15 mouse cellular contexts compared by ENCODE assay signal in the genomic region with DNA sequence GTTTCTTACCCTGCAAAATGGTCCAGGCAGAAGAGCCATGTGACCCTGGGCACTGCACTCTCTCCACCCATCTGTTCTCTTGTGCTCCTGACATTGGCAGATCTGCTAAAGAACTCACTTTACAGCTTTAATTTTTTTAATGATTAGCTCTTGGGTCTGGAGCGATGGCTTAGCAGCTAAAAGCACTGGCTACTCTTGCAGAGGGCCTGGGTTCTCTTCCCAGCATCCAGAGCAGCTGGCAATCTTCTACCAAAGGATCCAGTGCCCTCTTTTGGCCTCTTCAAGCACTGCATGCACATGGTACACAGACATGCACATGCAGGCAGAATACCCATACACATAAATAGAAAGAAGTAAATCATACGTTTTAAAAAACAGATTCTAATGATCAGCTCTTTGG. TPM values are rescaled to one million over a fixed set of nuclear protein-coding genes. Genes with fewer than 3 reads are reported as not detected.
DNase-seq lines count a peak whose midpoint lies in the region; ATAC-seq and TF ChIP-seq lines count a peak whose summit lies in the region.
"Had no signal": no experiment of that assay in that cellular context is flagged by ENCODE, and none has a peak within 500 bp of the region (broad histone marks: within the 10 kb centered on the region; RNA-seq: fewer than 3 reads in every experiment).

No protein-coding gene starts in this region.

- H3K9me3 ChIP-seq in liver, embryonic 14.5 days (ENCODE audit: control insufficient read depth, low read length) = no peaks in the 10 kb centered on the region
- H3K9me3 ChIP-seq in liver, embryonic 11.5 days (ENCODE audit: control insufficient read depth, low read length) = no peaks in the 10 kb centered on the region
- no peaks in the 10 kb centered on the region for H3K9me3 ChIP-seq in MEL (replicated peaks; ENCODE audit: insufficient read depth, low read length)
- H3K9me3 ChIP-seq: embryonic facial prominence, embryonic 13.5 days; heart, embryonic 10.5 days; limb, embryonic 12.5 days; megakaryocyte, embryonic 14.5 days; neural tube, embryonic 12.5 days had no signal

- ATAC-seq in liver, embryonic 14.5 days (ENCODE audit: insufficient read depth) = no peak
- no peak for ATAC-seq in liver, embryonic 11.5 days (replicated peaks; ENCODE audit: low FRiP score)
- ATAC-seq: activated CD4-positive, CD25-positive, alpha-beta regulatory T cell, adult 4 months had no signal

- WGBS in liver, embryonic 14.5 days (ENCODE audit: insufficient replicate concordance) = 65% methylated on average over 2 of the region's 2 CpGs
- WGBS in liver, embryonic 11.5 days = 95% methylated on average over 2 of the region's 2 CpGs

- no peak; the same call in none of the 2 replicates for TF ChIP-seq RAD21 in MEL (IDR thresholded peaks at IDR 0.05; ENCODE audit: low read depth, low read length)

- intact Hi-C loops in left cerebral cortex, postnatal 25 days (cut with DNase I) = no loop called here

- H3K79me2 ChIP-seq in MEL (ENCODE audit: control insufficient read depth, insufficient read depth, low read length, poor library complexity) = no peaks in the 10 kb centered on the region

- peak; percentile 17 to 54 for DNase-seq in cerebellum, postnatal 14 days
- DNase-seq in cerebellum, adult 8-10 months = no peak
- DNase-seq in liver, embryonic 14.5 days (ENCODE audit: low read depth in 3 of 3, low spot score in 3 of 3) = no peak
- DNase-seq in liver, embryonic 11.5 days (ENCODE audit: low spot score) = no peak
- peak; percentile 42 for DNase-seq in MEL (ENCODE audit: low read depth, low spot score)
- DNase-seq in kidney, postnatal 36 days = peak; percentile 79
- no peak for DNase-seq in left cerebral cortex, postnatal 25 days (ENCODE audit: low spot score in 2 of 2)
- DNase-seq in left cerebral cortex, adult 18-20 months (ENCODE audit: low spot score in 2 of 2) = no peak
- DNase-seq: spleen, adult 18-20 months had no signal

- no peak overlapping the region for H3K27ac ChIP-seq in liver, embryonic 14.5 days
- no peak overlapping the region for H3K27ac ChIP-seq in liver, embryonic 11.5 days (ENCODE audit: low read depth, low read length)
- no peak overlapping the region for H3K27ac ChIP-seq in MEL (ENCODE audit: control insufficient read depth, low read depth, low read length)
- H3K27ac ChIP-seq: embryonic facial prominence, embryonic 13.5 days; heart, embryonic 10.5 days; limb, embryonic 12.5 days; neural tube, embryonic 12.5 days had no signal

- no peak for TF ChIP-seq EP300 in liver, embryonic 14.5 days (IDR thresholded peaks at IDR 0.05; ENCODE audit: low read depth)
- no peak for TF ChIP-seq EP300 in MEL (IDR thresholded peaks at IDR 0.05; ENCODE audit: low read depth in 1 of 2, low read length in 2 of 2)

- no peak overlapping the region for H3K4me3 ChIP-seq in liver, embryonic 14.5 days (ENCODE audit: insufficient read depth in 1 of 2, low read depth in 2 of 2, low read length in 2 of 2)
- H3K4me3 ChIP-seq in liver, embryonic 11.5 days (ENCODE audit: low read depth, low read length) = no peak overlapping the region
- no peak overlapping the region for H3K4me3 ChIP-seq in MEL (ENCODE audit: control insufficient read depth in 1 of 2, insufficient read depth in 1 of 2, low read depth in 2 of 2, low read length in 2 of 2)
- H3K4me3 ChIP-seq: embryonic facial prominence, embryonic 13.5 days; heart, embryonic 10.5 days; limb, embryonic 12.5 days; neural tube, embryonic 12.5 days had no signal

- TF ChIP-seq POLR2A in MEL (IDR thresholded peaks at IDR 0.05; ENCODE audit: control insufficient read depth in 1 of 2, insufficient read depth in 1 of 2, low read depth in 1 of 2, low read length in 2 of 2, poor library complexity in 1 of 2) = no peak

- TF ChIP-seq CTCF in liver, embryonic 14.5 days (IDR thresholded peaks at IDR 0.05; ENCODE audit: low read depth) = peak; percentile 43
- TF ChIP-seq CTCF in MEL (IDR thresholded peaks at IDR 0.05 in 2 of 3, conservative IDR thresholded peaks at IDR 0.05 in 1 of 3; ENCODE audit: control insufficient read depth in 1 of 3, insufficient read depth in 1 of 3, low read depth in 2 of 3, low read length in 3 of 3, poor library complexity in 1 of 3, severe bottlenecking in 1 of 3) = peak; percentile 39 to 42 (median 40)

- H3K4me1 ChIP-seq in liver, embryonic 14.5 days (replicated peaks; ENCODE audit: control insufficient read depth in 2 of 2, insufficient read depth in 2 of 2, low read length in 1 of 2) = no peaks in the 10 kb centered on the region
- H3K4me1 ChIP-seq in liver, embryonic 11.5 days (replicated peaks; ENCODE audit: control insufficient read depth, insufficient read depth, low read length) = no peaks in the 10 kb centered on the region
- no peaks in the 10 kb centered on the region for H3K4me1 ChIP-seq in MEL (ENCODE audit: control insufficient read depth in 1 of 2, insufficient read depth in 2 of 2, low read length in 2 of 2)
- H3K4me1 ChIP-seq: embryonic facial prominence, embryonic 13.5 days had no signal

- no peak overlapping the region for H3K4me2 ChIP-seq in liver, embryonic 14.5 days (ENCODE audit: low read depth)
- no peak overlapping the region for H3K4me2 ChIP-seq in liver, embryonic 11.5 days
- H3K4me2 ChIP-seq: embryonic facial prominence, embryonic 13.5 days; limb, embryonic 12.5 days; neural tube, embryonic 12.5 days had no signal

- H3K27me3 ChIP-seq in liver, embryonic 14.5 days (ENCODE audit: control insufficient read depth, insufficient read depth, low read length) = no peaks in the 10 kb centered on the region
- no peaks in the 10 kb centered on the region for H3K27me3 ChIP-seq in liver, embryonic 11.5 days (replicated peaks; ENCODE audit: control insufficient read depth, insufficient read depth, low read length)
- no peaks in the 10 kb centered on the region for H3K27me3 ChIP-seq in MEL (ENCODE audit: control insufficient read depth in 1 of 2, insufficient read depth in 2 of 2, low read length in 2 of 2)
- H3K27me3 ChIP-seq: embryonic facial prominence, embryonic 13.5 days; limb, embryonic 12.5 days; megakaryocyte, embryonic 14.5 days; neural tube, embryonic 12.5 days had no signal

- no peaks in the 10 kb centered on the region; the same call in 1 of the 2 replicates for H3K36me3 ChIP-seq in liver, embryonic 14.5 days (replicated peaks; ENCODE audit: control insufficient read depth, insufficient read depth, low read depth)
- peaks cover 22% of the 10 kb centered on the region for H3K36me3 ChIP-seq in liver, embryonic 11.5 days (ENCODE audit: control insufficient read depth, insufficient read depth, low read length)
- H3K36me3 ChIP-seq in MEL (ENCODE audit: control insufficient read depth in 1 of 2, insufficient read depth in 2 of 2, low read length in 2 of 2) = peaks cover 0 to 2% of the 10 kb centered on the region in 2 experiments; a peak in 1 of 4 replicates

- no peak overlapping the region for H3K9ac ChIP-seq in liver, embryonic 14.5 days (replicated peaks)
- H3K9ac ChIP-seq in liver, embryonic 11.5 days (ENCODE audit: low read depth, low read length) = no peak overlapping the region
- no peak overlapping the region for H3K9ac ChIP-seq in MEL (ENCODE audit: control insufficient read depth, low read depth, low read length, poor library complexity, severe bottlenecking)
- H3K9ac ChIP-seq: embryonic facial prominence, embryonic 13.5 days; limb, embryonic 12.5 days; neural tube, embryonic 12.5 days had no signal

TF ChIP-seq in MEL, 35 proteins besides CTCF, POLR2A, EP300 and RAD21:
- TF ChIP-seq SMC3 (IDR thresholded peaks at IDR 0.05; ENCODE audit: low read depth, low read length) (peak; percentile 23; the same call in 1 of the 2 replicates), MEF2A (IDR thresholded peaks at IDR 0.05; ENCODE audit: extremely low read depth, insufficient replicate concordance, low read depth, low read length, poor library complexity, severe bottlenecking) (no peak)

RNA-seq across cellular contexts. Expression of a gene that starts 15.1 kb away (rescaled TPM):
- polyA plus RNA-seq in liver, embryonic 14.5 days (2012; rRNA removed) = 0.21 and 0.33 TPM in 2 replicates
- 0.23 and 0.29 TPM in 2 replicates for polyA plus RNA-seq in liver, embryonic 14.5 days (2014; fragmentation: Nextera tagmentation; extraction: Ambion mirVana)
- polyA plus RNA-seq in liver, embryonic 11.5 days (2014; fragmentation: Nextera tagmentation; extraction: Ambion mirVana) = 0.92 and 0.96 TPM in 2 replicates
- total RNA-seq in MEL (2012; rRNA removed) = not detected in 2 replicates
- not detected for polyA plus RNA-seq in MEL (2012; ENCODE audit: insufficient read depth in 1 of 2, insufficient read length in 2 of 2, low read depth in 1 of 2, low replicate concordance in 2 of 2, missing spikeins in 1 of 2)
- under 1 TPM; 0.64 to 0.96 TPM for total RNA-seq in left cerebral cortex, postnatal 25 days (2021)
- total RNA-seq in left cerebral cortex, adult 18-20 months (2021) = under 1 TPM; 0.61 to 0.77 TPM

RNA-seq across cellular contexts. Expression of a gene that starts 42.9 kb away (rescaled TPM):
- 18.2 and 20.1 TPM in 2 replicates for polyA plus RNA-seq in liver, embryonic 14.5 days (2012; rRNA removed)
- 36.0 and 36.1 TPM in 2 replicates for polyA plus RNA-seq in liver, embryonic 14.5 days (2014; fragmentation: Nextera tagmentation; extraction: Ambion mirVana)
- 92.4 and 98.2 TPM in 2 replicates for polyA plus RNA-seq in liver, embryonic 11.5 days (2014; fragmentation: Nextera tagmentation; extraction: Ambion mirVana)
- total RNA-seq in MEL (2012; rRNA removed) = 57.3 and 71.5 TPM in 2 replicates
- 100 to 1,000 TPM in 1 of 2 experiments, 10 to 100 TPM in 1; 90.5 to 109 TPM for polyA plus RNA-seq in MEL (2012; ENCODE audit: insufficient read depth in 1 of 2, insufficient read length in 2 of 2, low read depth in 1 of 2, low replicate concordance in 2 of 2, missing spikeins in 1 of 2)
- 10 to 100 TPM; 44.3 to 47.1 TPM for total RNA-seq in left cerebral cortex, postnatal 25 days (2021)
- 10 to 100 TPM; 47.1 to 47.2 TPM for total RNA-seq in left cerebral cortex, adult 18-20 months (2021)

Comparison
In these comparisons a context has a peak if more than half of its experiments do, and no peak if none do; other contexts are left out.
1. DNase-seq: peak in cerebellum, postnatal 14 days (2 of 2), MEL (single experiment) and kidney, postnatal 36 days (2 of 2); none in cerebellum, adult 8-10 months (single experiment), liver, embryonic 14.5 days (0 of 3), liver, embryonic 11.5 days (single experiment), left cerebral cortex, postnatal 25 days (0 of 2) and left cerebral cortex, adult 18-20 months (0 of 2).